Mouse (Mus musculus): Measurements from ENCODE around the gene Afap1.
A peak's percentile ranks its signal among the peaks of the same experiment; 100 is the strongest.

The Afap1 gene

GRCm38 (mm10) chr5:35971841-35972578 lies 78.9 kb downstream of the Afap1 start:
- peak; percentile 41 to 51 for DNase-seq (ENCODE audit: low read depth in 2 of 2, low spot score in 2 of 2)

- no peak for DNase-seq (ENCODE audit: low read depth in 2 of 2, low spot score in 2 of 2)
These were observed 79.6 kb downstream of the Afap1 start for GRCm38 (mm10) chr5:35972739-35973138.

DNA sequence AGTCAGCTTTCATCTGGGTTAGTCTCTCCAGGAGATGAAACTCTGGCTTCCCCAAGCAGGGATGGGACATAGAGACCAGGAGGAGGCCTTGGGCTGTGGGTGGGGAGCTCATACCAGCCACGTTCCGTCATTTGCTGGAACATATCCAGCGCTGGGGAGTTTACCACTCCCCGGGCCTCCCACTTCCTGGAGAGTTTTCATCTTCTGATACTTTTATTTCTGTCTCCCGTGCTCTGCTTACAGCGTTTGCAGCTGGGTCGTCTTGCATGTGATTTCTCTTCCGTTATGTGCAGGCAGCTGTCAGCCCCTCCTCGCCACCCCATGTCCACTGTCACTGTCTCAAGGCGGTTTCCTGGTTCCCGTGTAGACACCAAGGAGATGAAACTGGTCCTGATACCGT lies 80.7 kb downstream of the Afap1 start:
- peak; percentile 7 to 14 for DNase-seq (ENCODE audit: low read depth in 2 of 2, low spot score in 2 of 2)

DNA sequence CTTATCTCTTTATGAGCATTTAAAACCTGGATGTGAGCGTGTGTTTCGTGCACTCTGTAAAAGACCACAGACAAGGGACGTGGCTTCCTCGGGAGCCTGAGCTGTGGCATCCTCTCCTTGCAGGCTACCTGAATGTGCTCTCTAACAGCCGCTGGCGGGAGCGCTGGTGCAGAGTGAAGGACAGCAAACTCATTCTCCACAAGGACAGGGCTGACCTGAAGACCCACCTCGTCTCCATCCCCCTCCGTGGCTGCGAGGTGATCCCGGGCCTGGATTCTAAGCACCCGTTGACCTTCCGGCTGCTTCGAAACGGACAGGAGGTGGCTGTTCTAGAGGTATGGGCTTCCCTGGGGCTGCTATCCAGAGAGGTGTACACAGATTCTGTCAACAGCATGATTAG lies 81.1 kb downstream of the Afap1 start:
- DNase-seq (ENCODE audit: low read depth in 2 of 2, low spot score in 2 of 2): no peak

GRCm38 (mm10) chr5:35975681-35976080 lies 82.6 kb downstream of the Afap1 start:
- peak; percentile 46 to 63 for DNase-seq (ENCODE audit: low read depth in 2 of 2, low spot score in 2 of 2)

GRCm38 (mm10) chr5:35980542-35980941 lies 87.4 kb downstream of the Afap1 start:
- no peak for DNase-seq (ENCODE audit: low read depth in 2 of 2, low spot score in 2 of 2)

DNA sequence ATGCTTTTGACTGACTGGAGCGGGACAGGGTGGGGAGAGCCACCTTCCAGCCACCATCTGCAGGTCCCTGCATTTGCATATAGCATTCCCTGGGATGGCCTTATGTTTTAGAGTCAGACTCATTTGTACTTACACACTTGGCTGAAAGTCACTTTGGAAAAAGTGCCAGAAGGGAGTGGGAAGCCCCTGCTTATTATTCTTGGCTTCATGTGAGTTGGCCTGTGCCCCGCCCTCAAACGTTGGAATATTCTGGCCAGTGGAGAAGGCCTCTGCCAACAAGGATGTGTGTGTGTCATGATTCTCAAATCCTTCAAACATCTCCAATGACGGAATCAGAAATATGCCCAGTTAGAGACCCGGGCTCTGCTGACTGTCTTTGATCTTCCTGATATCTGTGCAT lies 88.2 kb downstream of the Afap1 start:
- DNase-seq (ENCODE audit: low read depth in 2 of 2, low spot score in 2 of 2): no peak

- peak; percentile 77 to 78 for DNase-seq (ENCODE audit: low read depth in 2 of 2, low spot score in 2 of 2)
These were observed 88.9 kb downstream of the Afap1 start for GRCm38 (mm10) chr5:35981976-35982375.

- no peak for DNase-seq (ENCODE audit: low read depth in 2 of 2, low spot score in 2 of 2)
These were observed 92.5 kb downstream of the Afap1 start for GRCm38 (mm10) chr5:35985611-35986010.

- DNase-seq (ENCODE audit: low read depth in 2 of 2, low spot score in 2 of 2): no peak
These were observed 95.0 kb downstream of the Afap1 start for GRCm38 (mm10) chr5:35988085-35988484.

DNA sequence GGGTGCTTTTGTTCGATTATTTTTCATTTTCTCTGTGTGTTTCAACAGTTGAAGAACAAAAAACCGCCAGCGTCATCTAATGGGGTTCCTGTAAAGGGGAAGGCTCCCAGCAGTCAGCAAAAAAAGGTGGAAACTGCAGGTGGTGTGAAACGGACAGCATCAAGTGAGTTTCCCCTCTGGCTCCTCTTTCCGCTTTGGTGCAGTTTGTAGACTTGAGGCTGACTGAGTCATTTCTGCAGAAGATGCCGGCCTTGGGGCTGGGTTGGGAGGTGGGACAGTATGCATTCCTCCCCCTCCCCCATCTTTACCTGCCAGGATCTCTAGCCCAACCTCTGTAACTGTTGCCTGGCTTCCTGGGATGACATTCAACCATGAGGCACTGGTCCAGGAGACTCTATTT lies 96.4 kb downstream of the Afap1 start:
- no peak for DNase-seq (ENCODE audit: low read depth in 2 of 2, low spot score in 2 of 2)

DNA sequence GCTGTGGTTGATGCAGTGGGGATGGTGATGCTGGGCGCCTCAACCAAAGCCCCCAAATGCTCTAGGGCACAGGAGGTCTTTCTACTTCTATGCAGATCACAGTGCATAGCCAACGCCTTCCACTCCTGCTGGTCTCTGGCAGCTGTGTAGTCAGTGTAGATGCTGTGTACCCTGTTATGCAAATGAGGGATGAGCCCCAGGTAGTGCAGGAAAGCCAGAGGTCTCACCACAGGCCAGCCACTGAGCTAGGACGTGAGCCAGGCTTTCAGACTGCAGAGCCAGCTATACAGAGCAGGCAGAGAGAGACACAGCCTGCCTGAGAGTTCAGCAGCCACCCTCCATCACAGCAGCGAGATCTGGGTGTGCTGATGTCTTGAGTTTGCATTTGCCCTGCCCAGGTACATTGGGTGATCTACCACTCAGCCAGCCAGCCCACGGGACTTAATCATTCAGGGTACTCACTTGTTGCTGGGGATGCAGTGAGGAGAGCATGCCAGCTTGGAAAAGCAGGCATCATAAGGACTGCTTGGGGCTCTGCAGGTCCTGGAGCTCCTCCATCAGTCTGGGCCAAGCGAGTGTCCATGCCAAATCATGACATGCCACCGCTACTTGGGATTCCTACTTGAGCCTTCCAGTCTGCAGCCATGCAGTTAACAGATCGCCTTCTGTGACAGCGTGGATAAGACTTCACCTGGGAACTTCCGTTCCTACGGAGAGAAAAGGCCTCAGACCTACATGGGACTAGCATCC lies 97.0 kb downstream of the Afap1 start:
- DNase-seq (ENCODE audit: low read depth in 2 of 2, low spot score in 2 of 2): no peak

DNA sequence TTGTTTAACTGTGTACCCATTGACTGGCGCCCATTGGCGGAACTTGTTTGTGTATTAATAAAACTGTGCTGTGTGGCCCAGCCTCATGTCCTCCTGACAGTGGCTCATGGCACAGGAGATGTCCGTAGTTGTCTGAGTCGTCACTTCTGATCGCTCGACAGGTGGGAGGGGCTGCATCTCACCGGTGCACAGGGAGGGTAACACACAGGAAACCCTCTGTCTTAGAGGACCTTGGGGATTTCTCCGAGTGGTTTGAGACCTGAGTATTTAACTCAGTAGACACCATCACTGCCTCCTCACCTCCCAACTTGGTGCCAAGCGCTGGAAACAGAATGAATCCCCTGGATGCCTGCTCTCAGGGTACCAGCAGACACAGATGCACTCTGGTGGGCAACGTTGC lies 110.7 kb downstream of the Afap1 start:
- DNase-seq (ENCODE audit: low read depth in 2 of 2, low spot score in 2 of 2): peak in 1 of 2 experiments; percentile 16

GRCm38 (mm10) chr5:36006106-36006505 lies 113.0 kb downstream of the Afap1 start:
- DNase-seq (ENCODE audit: low read depth in 2 of 2, low spot score in 2 of 2): peak; percentile 21 to 44

GRCm38 (mm10) chr5:36006586-36006985 lies 113.5 kb downstream of the Afap1 start:
- no peak for DNase-seq (ENCODE audit: low read depth in 2 of 2, low spot score in 2 of 2)

- no peak for DNase-seq (ENCODE audit: low read depth in 2 of 2, low spot score in 2 of 2)
These were observed 114.5 kb downstream of the Afap1 start for GRCm38 (mm10) chr5:36007649-36008048.

GRCm38 (mm10) chr5:36009405-36009804 lies 116.3 kb downstream of the Afap1 start:
- DNase-seq (ENCODE audit: low read depth in 2 of 2, low spot score in 2 of 2): no peak

DNA sequence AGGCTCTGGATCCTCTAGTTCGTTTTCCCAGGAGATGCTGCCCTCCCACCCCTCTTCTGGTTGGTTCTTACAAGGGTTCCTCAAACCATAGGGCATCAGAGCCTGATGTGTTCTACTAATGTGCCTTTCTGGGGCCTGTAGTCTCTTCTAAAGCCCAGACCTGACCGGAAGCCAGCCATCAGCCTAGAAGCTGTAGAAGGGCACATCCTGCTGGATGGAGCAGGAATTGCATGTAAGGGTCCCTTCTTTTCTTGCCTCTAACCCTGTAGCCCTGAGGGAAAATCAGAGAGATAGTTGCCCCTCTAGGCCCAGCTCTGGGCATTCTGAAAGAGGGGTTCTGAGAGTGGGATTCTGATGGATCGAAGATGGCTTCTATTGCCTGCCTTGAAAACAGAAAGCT lies 125.2 kb downstream of the Afap1 start:
- DNase-seq (ENCODE audit: low read depth in 2 of 2, low spot score in 2 of 2): peak; percentile 35 to 46

DNA sequence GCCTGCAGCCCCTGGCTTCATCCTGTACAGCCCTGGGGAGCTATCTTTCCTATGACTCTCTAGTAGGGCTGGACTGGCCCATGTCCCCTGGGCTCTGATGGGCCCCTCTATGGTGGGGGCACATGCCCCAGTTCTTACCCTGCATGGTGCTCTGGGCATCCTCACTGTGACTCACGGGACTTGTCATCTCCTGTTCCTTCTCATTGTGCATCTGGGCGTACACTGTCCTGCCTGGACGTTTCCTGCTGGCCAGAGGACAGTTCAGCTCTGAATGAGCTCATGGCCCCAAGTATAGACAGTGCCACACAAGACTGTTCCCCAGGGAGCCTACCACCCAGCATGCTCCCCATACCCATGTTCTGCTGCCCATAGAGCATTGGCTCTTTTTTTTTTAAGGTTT lies 128.0 kb downstream of the Afap1 start:
- no peak for DNase-seq (ENCODE audit: low read depth in 2 of 2, low spot score in 2 of 2)

DNA sequence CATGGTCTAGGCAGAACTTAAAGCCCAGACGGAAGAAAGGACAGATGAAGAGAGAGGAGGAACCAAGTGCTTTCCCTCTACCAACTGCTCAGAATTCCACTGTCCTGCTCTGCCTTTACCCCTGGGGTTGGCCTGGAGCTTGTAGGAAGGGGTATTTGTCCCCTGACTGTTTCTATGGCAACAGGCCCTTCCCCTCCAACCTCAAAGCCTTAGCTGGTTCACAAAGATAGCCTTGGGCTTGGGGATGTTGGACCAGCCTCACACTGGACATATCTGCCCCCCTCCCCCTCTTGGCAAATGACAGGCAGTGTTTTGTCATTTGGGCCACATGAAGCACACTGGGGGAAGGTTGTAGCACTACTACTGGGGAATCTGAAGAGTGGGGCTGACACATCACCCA lies 129.2 kb downstream of the Afap1 start:
- DNase-seq (ENCODE audit: low read depth in 2 of 2, low spot score in 2 of 2): no peak

DNA sequence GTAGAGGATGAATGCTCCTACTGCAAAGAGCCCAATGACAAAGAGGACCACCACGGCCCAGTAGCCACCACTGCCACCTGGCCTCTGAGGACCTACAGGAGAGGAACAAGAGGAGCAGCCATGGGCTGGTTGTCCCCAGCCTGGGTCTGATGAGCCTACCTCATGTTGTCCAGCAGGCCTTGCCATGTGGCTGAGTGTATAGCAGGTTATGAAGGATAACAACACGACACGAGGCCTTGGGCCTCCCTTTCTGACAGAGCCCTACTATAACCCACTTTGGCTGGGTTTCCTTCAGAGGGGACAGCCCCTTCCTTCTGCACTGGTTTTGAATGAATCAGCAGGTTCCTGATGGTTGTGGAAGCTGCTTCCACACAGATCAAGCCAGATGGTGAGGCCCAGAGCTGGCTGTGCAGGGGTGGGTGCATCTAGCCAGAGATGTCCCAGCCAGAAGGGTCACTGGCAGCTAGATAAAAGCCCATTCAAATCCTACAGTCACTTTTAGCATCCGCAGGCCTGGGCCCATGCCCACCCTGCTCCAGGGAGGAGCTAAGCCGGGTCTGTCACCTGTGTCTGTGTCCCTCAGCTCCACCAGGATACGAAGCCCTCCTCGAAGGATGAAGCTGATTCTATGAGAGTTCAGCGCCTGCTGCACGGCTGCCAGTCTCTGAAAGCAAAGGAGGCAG lies 131.0 kb downstream of the Afap1 start:
- DNase-seq (ENCODE audit: low read depth in 2 of 2, low spot score in 2 of 2): no peak

GRCm38 (mm10) chr5:36025076-36025475 lies 132.0 kb downstream of the Afap1 start:
- no peak for DNase-seq (ENCODE audit: low read depth in 2 of 2, low spot score in 2 of 2)

Measured in CD8-positive naive resting alpha-beta T cell, adult 2 months (primary cell).